Mouse (Mus musculus) stomach, embryonic 15.5 days (tissue): ENCODE data around the gene Plekhf1. TPM values are rescaled to one million over a fixed set of nuclear protein-coding genes. Genes with fewer than 3 reads are reported as not detected.
A peak's percentile ranks its signal among the peaks of the same experiment; 100 is the strongest.

Experiments used
- ATAC-seq: fragments of 200-750 bp; cut with Nextera tagmentation; 2 replicates; pipeline ENCODE4 v1.8.0; 2017; ENCODE audit warnings: low read depth, moderate number of reproducible peaks, moderate TSS enrichment; ENCODE audit not compliant: insufficient read depth, low FRiP score
- H3K27ac ChIP-seq: fragments of 300-500 bp; sonication (generic); 2 replicates; pipeline ENCODE4 v1.5.1; 2015; ENCODE audit warnings: mild to moderate bottlenecking, inconsistent platforms
- H3K27me3 ChIP-seq: fragments of 300-500 bp; sonication (generic); replicated peaks from 2 replicates; pipeline ENCODE4 v1.6.1; 2015; ENCODE audit warnings: inconsistent platforms
- H3K36me3 ChIP-seq: fragments of 300-500 bp; sonication (generic); 2 replicates; pipeline ENCODE4 v1.6.1; 2015; ENCODE audit warnings: inconsistent platforms
- H3K4me1 ChIP-seq: fragments of 300-500 bp; sonication (generic); 2 replicates; pipeline ENCODE4 v1.6.1; 2015; ENCODE audit warnings: inconsistent platforms
- H3K4me2 ChIP-seq: fragments of 300-500 bp; sonication (generic); 2 replicates; pipeline ENCODE4 v1.6.1; 2015; ENCODE audit warnings: mild to moderate bottlenecking, inconsistent platforms
- H3K4me3 ChIP-seq: fragments of 300-500 bp; sonication (generic); replicated peaks from 2 replicates; pipeline ENCODE4 v1.5.1; 2015; ENCODE audit warnings: inconsistent platforms
- H3K9ac ChIP-seq: fragments of 300-500 bp; sonication (generic); 2 replicates; pipeline ENCODE4 v1.6.1; 2015; ENCODE audit warnings: inconsistent platforms
- H3K9me3 ChIP-seq: fragments of 300-500 bp; sonication (generic); 2 replicates; pipeline ENCODE4 v1.6.1; 2016; ENCODE audit warnings: inconsistent platforms
- WGBS: fragments of 180-500 bp; shearing (Covaris S2); methylation state at CpG from one replicate; pipeline ENCODE4 v1.1.7; 2015; 5-methylcytosine and 5-hydroxymethylcytosine counted together
- polyA plus RNA-seq: library from polyadenylated mRNA; unstranded; fragments of >200 nt; fragmentation: Nextera tagmentation; extraction: Ambion mirVana; gene quantifications from 2 replicates; pipeline ENCODE4 v1.2.1, GENCODE M21; 2015

Plekhf1 gene
- 3.2 TPM in 2 replicates for polyA plus RNA-seq

GRCm38 (mm10) chr7:38227900-38228298 lies at the start of gene Plekhf1:
Gene Plekhf1 (minus strand): TSS chr7:38228016.
- Histone ChIP-seq H3K4me2 (peak within 1 kb of the TSS; percentile 86), H3K4me1 (peaks cover 6% of the 10 kb centered on the region; the same call in 1 of the 2 replicates), H3K9me3 (no peaks in the 10 kb centered on the region), H3K27ac (peak within 1 kb of the TSS; percentile 79), H3K4me3 (peak within 1 kb of the TSS; percentile 73), H3K36me3 (no peaks in the 10 kb centered on the region), H3K9ac (peak within 1 kb of the TSS; percentile 49), H3K27me3 (no peaks in the 10 kb centered on the region)
- peak; percentile 91 for ATAC-seq
- under 1% methylated on average over 36 of the region's 36 CpGs for WGBS

GRCm38 (mm10) chr7:38272551-38272950 lies 44.7 kb upstream of the Plekhf1 start:
- Histone ChIP-seq H3K27ac (no peak overlapping the region), H3K9me3 (no peaks in the 10 kb centered on the region), H3K4me3 (no peak overlapping the region), H3K4me2 (no peak overlapping the region), H3K27me3 (no peaks in the 10 kb centered on the region), H3K4me1 (peaks cover 6% of the 10 kb centered on the region), H3K9ac (no peak overlapping the region), H3K36me3 (peaks cover 4% of the 10 kb centered on the region; the same call in 1 of the 2 replicates)
- ATAC-seq = no peak

GRCm38 (mm10) chr7:38271859-38272258 lies 44.0 kb upstream of the Plekhf1 start:
- Histone ChIP-seq H3K9me3 (no peaks in the 10 kb centered on the region), H3K27ac (no peak overlapping the region), H3K4me2 (peak overlapping the region; percentile 56), H3K4me1 (peaks cover 6% of the 10 kb centered on the region), H3K4me3 (peak overlapping the region; percentile 62), H3K27me3 (no peaks in the 10 kb centered on the region), H3K36me3 (peaks cover 7% of the 10 kb centered on the region; the same call in 1 of the 2 replicates), H3K9ac (no peak overlapping the region; the same call in 1 of the 2 replicates)
- peak; percentile 41; the same call in 1 of the 2 replicates for ATAC-seq
- 10% methylated on average over 4 of the region's 4 CpGs for whole genome bisulfite sequencing

GRCm38 (mm10) chr7:38271511-38271811 lies 43.6 kb upstream of the Plekhf1 start:
- no peaks in the 10 kb centered on the region for H3K27me3 ChIP-seq
- H3K9ac ChIP-seq = no peak overlapping the region; the same call in 1 of the 2 replicates
- H3K9me3 ChIP-seq = no peaks in the 10 kb centered on the region
- H3K4me1 ChIP-seq = peaks cover 6% of the 10 kb centered on the region
- no peak for ATAC-seq
- H3K36me3 ChIP-seq = peaks cover 10% of the 10 kb centered on the region
- WGBS = under 1% methylated on average over 11 of the region's 11 CpGs
- 0 out of 2 replicates have a peak overlapping the region, but pooled peaks have one; percentile 26 for H3K27ac ChIP-seq
- H3K4me2 ChIP-seq = peak overlapping the region; percentile 56
- peak overlapping the region; percentile 62 for H3K4me3 ChIP-seq

- H3K27me3 ChIP-seq = no peaks in the 10 kb centered on the region
- H3K27ac ChIP-seq = 0 out of 2 replicates have a peak within 1 kb of the TSS, but pooled peaks have one; percentile 26
- peaks cover 15% of the 10 kb centered on the region for H3K36me3 ChIP-seq
- peak within 1 kb of the TSS; percentile 62 for H3K4me3 ChIP-seq
- no peaks in the 10 kb centered on the region for H3K9me3 ChIP-seq
- under 1% methylated on average over 38 of the region's 38 CpGs for WGBS
- peaks cover 6% of the 10 kb centered on the region for H3K4me1 ChIP-seq
- H3K9ac ChIP-seq = peak within 1 kb of the TSS; percentile 44; the same call in 1 of the 2 replicates
- H3K4me2 ChIP-seq = peak within 1 kb of the TSS; percentile 65
- ATAC-seq = peak; percentile 91
Observed at GRCm38 (mm10) chr7:38270703-38271510, 43.1 kb upstream of the Plekhf1 start, which contains the start of gene Pop4. Gene Pop4 (minus strand): TSS chr7:38271423.

- ATAC-seq = no peak
- no peaks in the 10 kb centered on the region for H3K9me3 ChIP-seq
- peaks cover 50% of the 10 kb centered on the region for H3K36me3 ChIP-seq
- H3K4me1 ChIP-seq = peaks cover 6% of the 10 kb centered on the region
- H3K27me3 ChIP-seq = no peaks in the 10 kb centered on the region
- H3K4me2 ChIP-seq = no peak overlapping the region
- no peak overlapping the region for H3K27ac ChIP-seq
- H3K4me3 ChIP-seq = no peak overlapping the region
- WGBS = 90% methylated on average over 8 of the region's 8 CpGs
- H3K9ac ChIP-seq = no peak overlapping the region
Observed at GRCm38 (mm10) chr7:38267006-38267680, 39.3 kb upstream of the Plekhf1 start.

- WGBS = 85% methylated on average over 5 of the region's 5 CpGs
- H3K27me3 ChIP-seq = no peaks in the 10 kb centered on the region
- no peaks in the 10 kb centered on the region for H3K9me3 ChIP-seq
- H3K4me3 ChIP-seq = no peak overlapping the region
- no peaks in the 10 kb centered on the region for H3K4me1 ChIP-seq
- H3K9ac ChIP-seq = no peak overlapping the region
- H3K27ac ChIP-seq = no peak overlapping the region
- H3K4me2 ChIP-seq = no peak overlapping the region
- peaks cover 54% of the 10 kb centered on the region for H3K36me3 ChIP-seq
- ATAC-seq = no peak
Observed at GRCm38 (mm10) chr7:38262406-38262805, 34.6 kb upstream of the Plekhf1 start.

GRCm38 (mm10) chr7:38259631-38260030 lies 31.8 kb upstream of the Plekhf1 start:
- 83% methylated on average over 2 of the region's 2 CpGs for WGBS
- ATAC-seq = no peak
- no peaks in the 10 kb centered on the region for H3K9me3 ChIP-seq
- H3K36me3 ChIP-seq = peaks cover 33% of the 10 kb centered on the region
- H3K4me2 ChIP-seq = no peak overlapping the region
- no peak overlapping the region for H3K9ac ChIP-seq
- H3K27me3 ChIP-seq = no peaks in the 10 kb centered on the region
- no peak overlapping the region for H3K4me3 ChIP-seq
- no peaks in the 10 kb centered on the region for H3K4me1 ChIP-seq
- H3K27ac ChIP-seq = no peak overlapping the region

GRCm38 (mm10) chr7:38253441-38253840 lies 25.6 kb upstream of the Plekhf1 start:
- Histone ChIP-seq H3K4me1 (no peaks in the 10 kb centered on the region), H3K36me3 (no peaks in the 10 kb centered on the region), H3K4me2 (no peak overlapping the region), H3K27ac (no peak overlapping the region), H3K4me3 (no peak overlapping the region), H3K27me3 (no peaks in the 10 kb centered on the region), H3K9ac (no peak overlapping the region), H3K9me3 (no peaks in the 10 kb centered on the region)
- ATAC-seq = no peak

- H3K36me3 ChIP-seq = no peaks in the 10 kb centered on the region
- 54% methylated on average over 5 of the region's 5 CpGs for WGBS
- H3K9ac ChIP-seq = no peak overlapping the region
- H3K27me3 ChIP-seq = no peaks in the 10 kb centered on the region
- no peak for ATAC-seq
- H3K27ac ChIP-seq = no peak overlapping the region
- H3K4me2 ChIP-seq = no peak overlapping the region
- H3K9me3 ChIP-seq = no peaks in the 10 kb centered on the region
- no peak overlapping the region for H3K4me3 ChIP-seq
- no peaks in the 10 kb centered on the region for H3K4me1 ChIP-seq
Observed at GRCm38 (mm10) chr7:38251494-38252216, 23.8 kb upstream of the Plekhf1 start.

- Histone ChIP-seq H3K36me3 (no peaks in the 10 kb centered on the region), H3K27ac (no peak overlapping the region), H3K9me3 (no peaks in the 10 kb centered on the region), H3K27me3 (no peaks in the 10 kb centered on the region), H3K9ac (no peak overlapping the region), H3K4me2 (no peak overlapping the region), H3K4me1 (no peaks in the 10 kb centered on the region), H3K4me3 (no peak overlapping the region)
- no peak for ATAC-seq
- WGBS = 83% methylated on average over 4 of the region's 4 CpGs
Observed at GRCm38 (mm10) chr7:38242417-38242816, 14.6 kb upstream of the Plekhf1 start.

GRCm38 (mm10) chr7:38237140-38237539 lies 9.3 kb upstream of the Plekhf1 start:
- no peak overlapping the region for H3K27ac ChIP-seq
- ATAC-seq = no peak
- no peaks in the 10 kb centered on the region for H3K27me3 ChIP-seq
- no peak overlapping the region for H3K9ac ChIP-seq
- H3K4me1 ChIP-seq = no peaks in the 10 kb centered on the region
- H3K4me2 ChIP-seq = no peak overlapping the region
- H3K36me3 ChIP-seq = no peaks in the 10 kb centered on the region
- no peak overlapping the region for H3K4me3 ChIP-seq
- no peaks in the 10 kb centered on the region for H3K9me3 ChIP-seq
